Mouse (Mus musculus) right cerebral cortex, adult 18-20 months (tissue): ENCODE measurements around the gene Olfr918.

Source experiments
- DNase-seq: peaks from one replicate; pipeline ENCODE4 v3.0.0; 2022; ENCODE audit warnings: mixed read lengths

The Olfr918 gene

DNA sequence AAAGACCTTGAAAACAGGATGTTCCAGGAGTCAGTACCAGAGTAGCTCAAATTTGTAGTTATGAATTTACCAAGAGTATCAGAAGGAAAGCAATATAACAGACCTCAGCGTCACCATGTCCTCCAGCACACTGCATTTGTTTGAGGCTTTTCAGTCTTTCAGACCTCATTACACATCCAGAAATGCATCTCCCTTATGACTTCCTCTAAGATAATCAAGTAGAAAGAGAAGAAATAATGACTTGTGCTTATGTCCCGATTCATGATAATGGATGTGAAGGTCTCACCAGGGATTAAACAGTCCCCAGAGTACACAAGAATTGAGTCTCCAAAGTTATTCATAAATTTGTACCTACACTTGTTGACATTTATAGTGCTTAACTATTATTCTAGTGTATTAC is at the start of gene Olfr918:
Olfr918 (minus strand) TSS at position 101 of the 400 bp plus-strand sequence.
- DNase-seq: no peak

DNA sequence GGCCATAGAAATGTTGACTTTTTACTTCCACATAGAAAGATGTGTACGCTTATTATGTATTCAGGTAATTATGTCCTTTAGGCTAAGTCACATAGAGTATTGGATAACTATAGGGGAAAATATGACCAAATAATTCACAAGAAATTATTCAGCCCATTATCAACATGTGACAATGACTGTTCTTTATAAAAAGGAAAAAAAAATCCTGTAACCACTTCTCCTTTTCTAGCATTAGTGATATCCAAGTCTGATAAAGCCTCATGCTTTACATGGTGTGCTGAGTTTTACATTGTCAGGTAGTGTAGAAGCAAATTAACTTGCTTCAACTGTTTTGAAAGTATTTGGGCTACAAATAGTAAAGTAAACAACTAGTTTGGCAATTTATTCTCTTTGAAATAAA is 49.6 kb upstream of the Olfr918 start:
- DNase-seq: no peak

DNA sequence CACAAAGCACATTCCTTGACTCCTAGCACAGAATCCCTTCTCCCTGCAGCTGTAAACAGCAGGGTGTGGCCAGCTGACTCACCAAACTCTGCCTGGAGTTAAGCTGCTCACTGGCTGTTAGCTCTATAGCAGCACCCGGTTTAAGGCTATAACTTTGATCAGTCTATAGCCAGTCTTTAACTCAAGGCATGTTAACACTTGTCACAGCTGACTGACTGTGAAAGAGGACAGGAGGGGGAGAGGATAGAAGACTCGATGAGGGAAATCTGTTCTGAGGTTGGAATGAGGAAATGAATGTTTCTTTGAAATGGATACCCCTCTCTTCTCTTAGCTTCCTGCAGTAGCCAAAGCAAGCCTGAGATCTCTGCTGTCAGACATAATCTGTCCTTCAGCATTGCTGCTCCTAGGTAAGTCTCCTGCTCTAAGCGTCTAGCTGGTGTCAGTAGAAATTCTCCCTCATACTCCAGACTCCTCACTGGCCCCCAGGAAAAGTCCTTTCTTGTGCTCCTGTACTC is 44.6 kb upstream of the Olfr918 start:
- DNase-seq: peak; percentile 11

DNA sequence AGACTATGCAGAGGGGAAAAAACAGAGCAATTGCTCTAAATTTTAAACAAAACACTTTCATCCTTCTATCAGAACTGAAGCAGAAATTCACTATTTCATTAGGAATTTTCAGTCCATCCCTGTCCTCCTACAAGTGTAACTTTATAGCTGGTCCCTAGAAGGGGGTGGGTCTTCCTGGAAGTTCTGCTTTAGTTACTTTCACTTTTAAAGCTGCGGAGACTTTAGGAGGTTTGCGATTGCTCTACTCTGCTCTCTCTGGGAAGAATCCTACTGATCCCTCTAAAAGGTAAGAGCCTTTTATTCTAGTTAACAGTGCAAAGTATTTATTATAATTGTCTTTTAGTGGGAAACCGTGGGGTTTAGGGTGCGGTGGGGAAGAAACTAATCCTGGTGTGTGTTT is 43.7 kb upstream of the Olfr918 start, which contains the start of gene Vwa5a:
Vwa5a (plus strand) TSS at position 167 of the 400 bp plus-strand sequence.
- DNase-seq: no peak

DNA sequence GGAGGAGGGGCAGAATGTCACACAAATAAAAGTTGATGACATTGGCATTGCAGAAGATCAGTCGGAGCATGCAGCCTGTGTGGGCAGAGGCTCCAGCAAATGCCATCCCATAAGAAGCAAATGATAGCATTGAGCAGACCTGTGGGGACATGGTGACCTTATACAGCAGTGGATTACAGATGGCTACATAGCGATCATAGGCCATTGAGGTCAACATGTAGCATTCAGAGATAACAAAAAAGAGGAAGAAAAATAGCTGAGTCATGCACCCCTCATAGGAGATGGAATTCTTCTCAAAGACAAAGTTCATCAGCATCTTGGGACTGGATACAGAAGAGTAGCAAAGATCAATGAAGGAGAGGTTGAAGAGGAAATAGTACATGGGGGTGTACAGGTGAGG is 1.5 kb downstream of the Olfr918 start:
- no peak for DNase-seq

DNA sequence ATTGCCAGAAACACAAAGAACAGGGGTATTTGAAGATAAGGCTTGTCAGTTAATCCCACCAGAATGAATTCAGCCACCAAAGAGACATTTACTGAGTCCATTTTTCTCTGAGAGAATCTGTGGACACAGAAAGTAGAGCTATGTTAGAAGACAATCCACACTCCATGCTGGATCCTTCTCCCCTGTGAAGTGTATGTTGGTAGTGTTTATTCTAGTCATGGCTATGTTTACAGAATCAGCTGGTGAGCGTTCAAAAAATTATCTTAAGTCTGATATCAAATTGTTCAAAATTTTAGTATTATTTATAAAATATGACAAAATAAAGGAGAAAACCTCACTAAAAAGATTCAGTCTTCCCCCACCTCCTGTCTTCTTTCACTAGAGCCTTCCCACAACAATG is 8.7 kb downstream of the Olfr918 start, which contains the start of gene Olfr917:
Olfr917 (minus strand) TSS at position 101 of the 400 bp plus-strand sequence.
- no peak for DNase-seq

DNA sequence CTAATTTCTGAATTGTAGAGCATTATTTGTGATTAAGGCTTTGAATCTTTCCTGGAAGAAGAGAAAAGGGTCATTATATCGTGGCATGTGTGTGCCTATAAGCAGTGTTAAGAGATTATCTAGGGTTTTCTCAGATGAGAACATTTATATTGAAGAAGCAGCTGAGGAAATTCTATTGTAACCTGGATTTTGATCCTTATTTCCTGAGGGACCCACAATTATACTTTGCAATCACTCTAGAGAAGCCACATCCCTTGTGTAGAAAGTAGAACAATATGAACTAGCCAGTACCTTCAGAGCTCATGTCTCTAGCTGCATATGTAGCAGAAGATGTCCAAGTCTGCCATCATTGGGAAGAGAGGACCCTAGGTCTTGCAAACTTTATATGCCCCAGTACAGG is 14.6 kb downstream of the Olfr918 start, which contains the start of gene Olfr916:
Olfr916 (minus strand) TSS at position 101 of the 400 bp plus-strand sequence.
- no peak for DNase-seq

DNA sequence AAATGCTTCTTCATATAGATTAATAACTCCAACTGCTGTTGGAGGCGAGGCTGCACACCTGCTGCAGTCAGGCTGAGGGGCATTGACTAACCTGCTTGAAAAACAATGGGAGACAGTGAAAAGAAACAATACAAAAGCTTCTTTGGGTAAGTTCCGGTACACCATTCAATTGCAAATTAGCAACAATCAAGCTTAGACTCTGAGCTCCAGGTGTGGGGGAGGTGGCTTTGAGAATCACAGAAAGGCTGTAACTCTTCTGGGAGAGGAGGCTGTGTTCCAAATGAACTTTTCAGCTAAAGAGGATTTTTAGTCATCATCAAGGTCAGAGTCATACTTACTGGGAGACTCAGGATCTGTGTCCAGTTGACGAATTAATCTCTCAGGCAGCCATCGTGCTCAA is 42.0 kb downstream of the Olfr918 start:
- no peak for DNase-seq
